Mouse (Mus musculus): ENCODE results near the gene Arhgap4.

- TF ChIP-seq CTCF (IDR thresholded peaks at IDR 0.05; ENCODE audit: low read depth) (peak; percentile 59), EP300 (IDR thresholded peaks at IDR 0.05; ENCODE audit: low read depth) (no peak)
Measured at GRCm38 (mm10) chrX:73895719-73896118, 26.0 kb downstream of the Arhgap4 start, which contains the start of gene L1cam.

Data from liver, postnatal 0 days (tissue).